Mouse (Mus musculus) adrenal gland, postnatal 36 days (tissue): ENCODE measurements around the gene Snw1. TPM values are rescaled to one million over a fixed set of nuclear protein-coding genes. Genes with fewer than 3 reads are reported as not detected.
"Not testable (repeated sequence)": the region's sequence is repeated elsewhere in the genome, so short reads cannot be mapped to it uniquely, and the experiment has no call there.

Source experiments
- DNase-seq, 2 experiments: peaks; one replicate each; pipeline ENCODE4 v3.0.0; 2021; ENCODE audit warnings: mixed read lengths in 1 of 2
- long read RNA-seq, 2 experiments: library from polyadenylated mRNA; stranded (forward); transcript quantifications; one replicate each; pipeline ENCODE4 v2.0.0; 2021; ENCODE audit warnings: borderline sequencing depth in 2 of 2
- total RNA-seq, 2 experiments: library from RNA; stranded (reverse); gene quantifications; 2 replicates each; pipeline ENCODE4 v1.2.3; 2021

Snw1 gene
- 10 to 100 TPM; 70.1 to 77.9 TPM for total RNA-seq
- long read RNA-seq, experiment 1, full-length matches to known transcripts = 64 of 83 reads
- long read RNA-seq, experiment 1, partial matches to known transcripts = 17 of 83 reads
- long read RNA-seq, experiment 1, other reads (novel, unspliced or antisense) = 2 of 83 reads
- long read RNA-seq, experiment 2, full-length matches to known transcripts = 33 of 36 reads
- long read RNA-seq, experiment 2, partial matches to known transcripts = 3 of 36 reads
- long read RNA-seq, experiment 2, other reads (novel, unspliced or antisense) = 0 of 36 reads

GRCm38 (mm10) chr12:87471964-87472786 lies at the start of gene Snw1:
Gene Snw1, minus strand, starts transcription at chr12:87472274.
- peak; percentile 96 for DNase-seq

- not testable (repeated sequence) for DNase-seq
Observed at GRCm38 (mm10) chr12:87519616-87520015, 47.5 kb upstream of the Snw1 start.

- not testable (repeated sequence) for DNase-seq
Observed at GRCm38 (mm10) chr12:87514016-87514415, 41.9 kb upstream of the Snw1 start, which contains the start of gene Gm8300. Gene Gm8300, plus strand, starts transcription at chr12:87514316.

- DNase-seq = not testable (repeated sequence)
Observed at GRCm38 (mm10) chr12:87494421-87494820, 22.3 kb upstream of the Snw1 start, which contains the start of gene Gm5788. Gene Gm5788, plus strand, starts transcription at chr12:87494721.

- DNase-seq = not testable (repeated sequence)
Observed at GRCm38 (mm10) chr12:87488683-87489082, 16.6 kb upstream of the Snw1 start.

- DNase-seq = not testable (repeated sequence)
Observed at GRCm38 (mm10) chr12:87482482-87482881, 10.4 kb upstream of the Snw1 start.

- DNase-seq = no peak
Observed at GRCm38 (mm10) chr12:87474756-87475155, 2.7 kb upstream of the Snw1 start.

GRCm38 (mm10) chr12:87471421-87471963 lies 582 bp downstream of the Snw1 start:
- DNase-seq = peak in 1 of 2 experiments; percentile 9

GRCm38 (mm10) chr12:87470263-87471136 lies 1.6 kb downstream of the Snw1 start:
- DNase-seq = peak; percentile 11 to 19

GRCm38 (mm10) chr12:87464678-87465297 lies 7.3 kb downstream of the Snw1 start:
- no peak for DNase-seq

GRCm38 (mm10) chr12:87449456-87449855 lies 22.6 kb downstream of the Snw1 start:
- no peak for DNase-seq

- no peak for DNase-seq
Observed at GRCm38 (mm10) chr12:87444211-87444610, 27.9 kb downstream of the Snw1 start.

GRCm38 (mm10) chr12:87443700-87444122 lies 28.4 kb downstream of the Snw1 start, which contains the start of the genes Slirp and Alkbh1:
Gene Slirp, plus strand, starts transcription at chr12:87443896.
Gene Alkbh1, minus strand, starts transcription at chr12:87444017.
- peak; percentile 92 to 94 for DNase-seq

- DNase-seq = no peak
Observed at GRCm38 (mm10) chr12:87443115-87443699, 28.9 kb downstream of the Snw1 start.

GRCm38 (mm10) chr12:87442177-87443114 lies 29.6 kb downstream of the Snw1 start:
- DNase-seq = peak in 1 of 2 experiments; percentile 12

GRCm38 (mm10) chr12:87428885-87429284 lies 43.2 kb downstream of the Snw1 start:
- DNase-seq = no peak

GRCm38 (mm10) chr12:87428295-87428694 lies 43.8 kb downstream of the Snw1 start:
- DNase-seq = no peak

- DNase-seq = no peak
Observed at GRCm38 (mm10) chr12:87426354-87427031, 45.6 kb downstream of the Snw1 start.

- no peak for DNase-seq
Observed at GRCm38 (mm10) chr12:87424516-87424915, 47.6 kb downstream of the Snw1 start.
